Comparison of ENCODE assay signal across 14 mouse cellular contexts in genomic region chr9:76168355-76168754, GRCm38 (mm10). TPM values are rescaled to one million over a fixed set of nuclear protein-coding genes. Genes with fewer than 3 reads are reported as not detected.
DNase-seq lines count a peak whose midpoint lies in the region; ATAC-seq and TF ChIP-seq lines count a peak whose summit lies in the region.
"Had no signal": no experiment of that assay in that cellular context is flagged by ENCODE, and none has a peak within 500 bp of the region (broad histone marks: within the 10 kb centered on the region; RNA-seq: fewer than 3 reads in every experiment).

No protein-coding gene starts in this region.

- H3K4me2 ChIP-seq in embryonic facial prominence, embryonic 11.5 days (ENCODE audit: low read depth, low read length): no peak overlapping the region
- no peak overlapping the region for H3K4me2 ChIP-seq in midbrain, embryonic 15.5 days
- H3K4me2 ChIP-seq: limb, embryonic 13.5 days had no signal

- no peaks in the 10 kb centered on the region for H3K4me1 ChIP-seq in embryonic facial prominence, embryonic 11.5 days (ENCODE audit: control insufficient read depth, insufficient read depth, low read length)
- no peaks in the 10 kb centered on the region for H3K4me1 ChIP-seq in embryonic facial prominence, embryonic 10.5 days
- no peaks in the 10 kb centered on the region for H3K4me1 ChIP-seq in midbrain, embryonic 15.5 days

- 52% methylated on average over 3 of the region's 3 CpGs for WGBS in embryonic facial prominence, embryonic 11.5 days
- 52% methylated on average over 3 of the region's 3 CpGs for WGBS in embryonic facial prominence, embryonic 10.5 days
- WGBS in midbrain, embryonic 15.5 days: 59% methylated on average over 3 of the region's 3 CpGs

- no peak overlapping the region for H3K9ac ChIP-seq in embryonic facial prominence, embryonic 11.5 days (replicated peaks; ENCODE audit: low read length)
- no peak overlapping the region for H3K9ac ChIP-seq in midbrain, embryonic 15.5 days
- H3K9ac ChIP-seq: limb, embryonic 13.5 days had no signal

- TF ChIP-seq CTCF in left cerebral cortex, adult 2 months (IDR thresholded peaks at IDR 0.05): peak; percentile 47

- intact Hi-C loops in left cerebral cortex, adult 2 months (cut with DNase I): no loop called here
- intact Hi-C loops in left cerebral cortex, postnatal 10 days (cut with DNase I): no loop called here

- ATAC-seq in embryonic facial prominence, embryonic 11.5 days (replicated peaks; ENCODE audit: insufficient number of reproducible peaks, low FRiP score, low TSS enrichment, low read depth): no peak
- no peak for ATAC-seq in megakaryocyte-erythroid progenitor cell, adult 5-6 weeks (replicated peaks; ENCODE audit: low FRiP score, low TSS enrichment, poor library complexity, severe bottlenecking)
- no peak for ATAC-seq in midbrain, embryonic 15.5 days (replicated peaks)

- H3K9me3 ChIP-seq in embryonic facial prominence, embryonic 11.5 days (replicated peaks; ENCODE audit: control insufficient read depth, low read length): no peaks in the 10 kb centered on the region
- no peaks in the 10 kb centered on the region for H3K9me3 ChIP-seq in embryonic facial prominence, embryonic 10.5 days
- no peaks in the 10 kb centered on the region for H3K9me3 ChIP-seq in midbrain, embryonic 15.5 days
- H3K9me3 ChIP-seq: limb, embryonic 13.5 days had no signal

- no peak overlapping the region for H3K4me3 ChIP-seq in embryonic facial prominence, embryonic 11.5 days (ENCODE audit: low read depth, low read length)
- H3K4me3 ChIP-seq in embryonic facial prominence, embryonic 10.5 days: no peak overlapping the region
- no peak overlapping the region for H3K4me3 ChIP-seq in left cerebral cortex, adult 2 months
- H3K4me3 ChIP-seq in midbrain, embryonic 15.5 days: no peak overlapping the region
- H3K4me3 ChIP-seq: limb, embryonic 13.5 days had no signal

- peak; percentile 8 for DNase-seq in embryonic facial prominence, embryonic 11.5 days (ENCODE audit: low spot score)
- DNase-seq in embryonic facial prominence, embryonic 10.5 days (ENCODE audit: low spot score): no peak
- DNase-seq in left cerebral cortex, adult 2 months (ENCODE audit: extremely low spot score in 1 of 2, low spot score in 2 of 2): peak in 1 of 2 experiments; percentile 18
- DNase-seq in left cerebral cortex, postnatal 10 days (ENCODE audit: extremely low spot score in 1 of 2, low spot score in 2 of 2): no peak
- DNase-seq in 416B (ENCODE audit: low read depth): peak; percentile 6
- DNase-seq in adrenal gland, postnatal 25 days: peak; percentile 33
- DNase-seq: kidney, adult 8-10 months; thymus, adult 2 months had no signal

- H3K36me3 ChIP-seq in embryonic facial prominence, embryonic 11.5 days (replicated peaks; ENCODE audit: control insufficient read depth, insufficient read depth, low read depth, low read length): no peaks in the 10 kb centered on the region
- no peaks in the 10 kb centered on the region for H3K36me3 ChIP-seq in embryonic facial prominence, embryonic 10.5 days (replicated peaks)
- H3K36me3 ChIP-seq in midbrain, embryonic 15.5 days (replicated peaks): no peaks in the 10 kb centered on the region
- H3K36me3 ChIP-seq: limb, embryonic 13.5 days had no signal

- no peaks in the 10 kb centered on the region for H3K27me3 ChIP-seq in embryonic facial prominence, embryonic 11.5 days (ENCODE audit: control insufficient read depth, insufficient read depth, low read length)
- H3K27me3 ChIP-seq in embryonic facial prominence, embryonic 10.5 days (replicated peaks; ENCODE audit: low read depth, poor library complexity, severe bottlenecking): no peaks in the 10 kb centered on the region
- no peaks in the 10 kb centered on the region for H3K27me3 ChIP-seq in midbrain, embryonic 15.5 days (replicated peaks)
- H3K27me3 ChIP-seq: limb, embryonic 13.5 days had no signal

- H3K27ac ChIP-seq in embryonic facial prominence, embryonic 11.5 days (replicated peaks; ENCODE audit: low read depth, low read length): no peak overlapping the region
- no peak overlapping the region for H3K27ac ChIP-seq in embryonic facial prominence, embryonic 10.5 days (replicated peaks)
- no peak overlapping the region for H3K27ac ChIP-seq in left cerebral cortex, adult 2 months
- H3K27ac ChIP-seq in midbrain, embryonic 15.5 days: no peak overlapping the region
- H3K27ac ChIP-seq: limb, embryonic 13.5 days had no signal

RNA-seq across cellular contexts. Expression of gene Gfral, which starts 45.1 kb away (rescaled TPM):
- polyA plus RNA-seq in embryonic facial prominence, embryonic 11.5 days (2014; fragmentation: Nextera tagmentation; extraction: Ambion mirVana): not detected in 2 replicates
- polyA plus RNA-seq in embryonic facial prominence, embryonic 10.5 days (2016; fragmentation: Nextera tagmentation; extraction: Ambion mirVana): not detected in 2 replicates
- not detected for total RNA-seq in left cerebral cortex, adult 2 months (2021)
- not detected for total RNA-seq in left cerebral cortex, postnatal 10 days (2021)
- total RNA-seq in adrenal gland, postnatal 25 days (2021): not detected in 2 replicates
- not detected in 2 replicates for total RNA-seq in megakaryocyte-erythroid progenitor cell, adult 5-6 weeks (2014; fragmentation: Nextera tagmentation)
- total RNA-seq in megakaryocyte-erythroid progenitor cell, adult 5-6 weeks (2017): not detected in 2 replicates
- polyA plus RNA-seq in midbrain, embryonic 15.5 days (2015; fragmentation: Nextera tagmentation; extraction: Ambion mirVana): not detected in 2 replicates
- total RNA-seq: ES-E14; heart, adult 8-10 months; midbrain, postnatal 0 days had no signal
- polyA plus RNA-seq: limb, embryonic 13.5 days; thymus, adult 2 months had no signal

Comparison
In these comparisons a context has a peak if more than half of its experiments do, and no peak if none do; other contexts are left out.
1. DNase-seq: peak in embryonic facial prominence, embryonic 11.5 days (single experiment), 416B (single experiment) and adrenal gland, postnatal 25 days (single experiment); none in embryonic facial prominence, embryonic 10.5 days (single experiment) and left cerebral cortex, postnatal 10 days (0 of 2).